Mouse (Mus musculus) kidney, adult 2 months (tissue): Measurements from ENCODE around the gene Gm28230.

Source experiments
- CTCF ChIP-seq: fragments of 200-500 bp; conservative IDR thresholded peaks from 2 replicates; pipeline ENCODE4 v1.5.1; 2011; ENCODE audit warnings: low read depth, mild to moderate bottlenecking, control low read depth, low read length, moderate library complexity, mixed read lengths; ENCODE audit not compliant: insufficient read depth, insufficient read length
- POLR2A ChIP-seq: fragments of 200-500 bp; IDR thresholded peaks from one replicate; pipeline ENCODE4 v1.6.1; 2011; ENCODE audit warnings: low read depth, low read length, control low read depth

DNA sequence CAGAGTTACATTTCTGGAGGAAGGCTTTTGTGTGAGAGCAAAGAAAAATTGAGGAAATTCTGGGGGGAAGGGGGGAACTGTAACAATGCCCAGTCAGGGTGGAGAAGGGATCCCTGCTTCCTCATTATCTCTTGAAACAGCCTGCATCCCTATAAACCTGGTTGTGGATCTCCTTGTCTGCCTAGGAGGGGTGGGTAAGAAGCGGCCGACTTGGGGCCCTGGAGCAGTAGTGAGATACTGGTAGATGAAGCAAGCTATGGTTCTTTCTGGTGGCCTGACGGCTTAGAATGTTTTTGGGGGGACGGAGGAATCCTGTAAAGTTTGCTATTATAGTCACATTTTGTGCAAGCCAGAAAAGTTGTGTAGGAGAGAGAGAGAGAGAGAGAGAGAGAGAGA, 33.1 kb upstream of the Gm28230 start:
- TF ChIP-seq CTCF (no peak), POLR2A (no peak)
